Mouse (Mus musculus) kidney, adult 8-10 months (tissue): ENCODE measurements around the gene Acads.
A peak's percentile ranks its signal among the peaks of the same experiment; 100 is the strongest.
"Not testable (repeated sequence)": the region's sequence is repeated elsewhere in the genome, so short reads cannot be mapped to it uniquely, and the experiment has no call there.

Source experiments
- DNase-seq, 2 experiments: peaks; one replicate each; pipeline ENCODE4 v3.0.0; 2022

Acads gene

GRCm38 (mm10) chr5:115118961-115119570, at the start of gene Acads:
TSS of gene Acads (minus strand) at chr5:115119346.
- peak; percentile 89 to 91 for DNase-seq

- no peak for DNase-seq
Measured at GRCm38 (mm10) chr5:115167396-115167795, 48.2 kb upstream of the Acads start.

- DNase-seq, result no peak
Measured at GRCm38 (mm10) chr5:115166815-115167194, 47.7 kb upstream of the Acads start.

- peak; percentile 78 to 82 for DNase-seq
Measured at GRCm38 (mm10) chr5:115165895-115166814, 47.0 kb upstream of the Acads start.

- DNase-seq, result no peak
Measured at GRCm38 (mm10) chr5:115165351-115165750, 46.2 kb upstream of the Acads start.

GRCm38 (mm10) chr5:115164446-115164845, 45.3 kb upstream of the Acads start:
- DNase-seq, result not testable (repeated sequence)

- peak; percentile 72 to 84 for DNase-seq
Measured at GRCm38 (mm10) chr5:115163563-115163962, 44.4 kb upstream of the Acads start.

GRCm38 (mm10) chr5:115161940-115162279, 42.8 kb upstream of the Acads start:
- DNase-seq, result not testable (repeated sequence)

GRCm38 (mm10) chr5:115161064-115161939, 42.2 kb upstream of the Acads start:
- DNase-seq, result no peak

- DNase-seq, result no peak
Measured at GRCm38 (mm10) chr5:115160655-115161054, 41.5 kb upstream of the Acads start.

- DNase-seq, result no peak
Measured at GRCm38 (mm10) chr5:115159165-115159564, 40.0 kb upstream of the Acads start.

- peak; percentile 98 to 99 for DNase-seq
Measured at GRCm38 (mm10) chr5:115158040-115158983, 39.2 kb upstream of the Acads start, which contains the start of gene Mlec. TSS of gene Mlec (minus strand) at chr5:115158179.

GRCm38 (mm10) chr5:115156933-115157589, 37.9 kb upstream of the Acads start:
- DNase-seq, result no peak

GRCm38 (mm10) chr5:115156401-115156800, 37.3 kb upstream of the Acads start:
- DNase-seq, result no peak

GRCm38 (mm10) chr5:115155831-115156230, 36.7 kb upstream of the Acads start:
- peak; percentile 81 to 85 for DNase-seq

- DNase-seq, result no peak
Measured at GRCm38 (mm10) chr5:115155156-115155631, 36.0 kb upstream of the Acads start.

- no peak for DNase-seq
Measured at GRCm38 (mm10) chr5:115152132-115152956, 33.2 kb upstream of the Acads start.

- peak; percentile 77 to 79 for DNase-seq
Measured at GRCm38 (mm10) chr5:115151457-115151856, 32.3 kb upstream of the Acads start.

GRCm38 (mm10) chr5:115150991-115151390, 31.8 kb upstream of the Acads start:
- no peak for DNase-seq
